Mouse (Mus musculus) monocyte, adult 5-6 weeks (primary cell): ENCODE measurements at regions not wholly inside any gene's neighbourhood (a gene's known extent, or its start where the extent isn't known, plus 50 kb on each side); places are given as distances from the start of the nearest gene placed in this dataset.
A peak's percentile ranks its signal among the peaks of the same experiment; 100 is the strongest.
"Not testable (repeated sequence)": the region's sequence is repeated elsewhere in the genome, so short reads cannot be mapped to it uniquely, and the experiment has no call there.

Experiments used
- ATAC-seq: fragments of 153-309, 156-312 bp; replicated peaks from 2 replicates; pipeline ENCODE4 v1.8.0; 2017; ENCODE audit warnings: mild to moderate bottlenecking; ENCODE audit not compliant: low TSS enrichment, insufficient number of reproducible peaks, severe bottlenecking, poor library complexity, low FRiP score

DNA sequence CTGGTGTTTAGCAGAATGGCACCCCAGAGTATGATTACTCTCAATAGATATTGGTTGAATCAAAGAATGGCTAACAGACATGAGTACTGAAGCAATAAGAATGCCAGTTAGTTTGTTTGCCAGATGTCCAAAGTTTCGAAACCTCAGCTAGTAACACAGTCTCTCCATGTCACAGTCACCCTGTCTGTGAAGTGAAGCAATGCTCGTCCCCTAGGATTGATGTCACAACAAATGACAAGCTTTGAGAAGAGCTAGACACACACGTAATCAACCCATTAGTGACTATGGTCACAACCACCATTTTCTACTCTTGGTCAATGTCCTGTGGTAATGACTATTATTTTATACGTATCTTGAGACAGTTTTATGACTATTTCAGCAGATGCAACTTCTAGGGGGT lies 69.3 kb upstream of the Tgm3 start:
- ATAC-seq: no peak

DNA sequence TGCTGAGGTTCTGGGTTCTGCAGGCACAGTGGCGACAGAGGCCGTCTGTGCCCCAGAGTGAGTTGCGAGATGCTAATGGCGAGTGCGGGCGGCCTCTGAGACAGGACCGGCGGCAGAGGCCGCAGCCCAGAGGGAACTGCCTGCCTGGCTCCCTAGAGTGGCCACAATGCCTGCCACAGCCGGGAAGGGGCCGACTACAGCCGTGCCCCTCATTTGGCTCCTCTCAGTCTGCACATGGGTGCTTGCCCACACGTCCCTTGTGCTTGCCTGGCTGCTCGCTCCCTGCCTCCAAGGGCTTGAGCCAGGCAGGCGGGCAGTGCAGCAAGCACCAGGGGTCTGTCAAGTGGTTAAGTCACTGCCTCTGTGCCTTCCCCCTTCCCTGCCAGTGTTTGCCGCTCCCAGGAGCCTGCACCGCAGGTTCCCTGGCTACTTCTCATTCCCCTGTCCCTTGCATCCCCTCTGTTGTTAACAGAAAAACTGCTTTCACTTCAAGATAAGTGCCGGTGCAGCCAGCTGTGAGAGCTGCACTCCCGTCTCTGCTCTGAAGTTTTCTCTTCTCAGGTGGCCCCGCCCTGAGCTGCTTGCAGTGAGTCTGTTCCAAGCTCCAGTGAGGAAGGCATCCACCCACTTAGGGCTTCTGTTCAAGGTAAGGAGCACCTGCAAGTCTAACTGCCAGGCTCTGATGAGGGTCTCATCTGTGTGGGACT lies 64.1 kb upstream of the Tgm3 start:
- ATAC-seq: no peak

DNA sequence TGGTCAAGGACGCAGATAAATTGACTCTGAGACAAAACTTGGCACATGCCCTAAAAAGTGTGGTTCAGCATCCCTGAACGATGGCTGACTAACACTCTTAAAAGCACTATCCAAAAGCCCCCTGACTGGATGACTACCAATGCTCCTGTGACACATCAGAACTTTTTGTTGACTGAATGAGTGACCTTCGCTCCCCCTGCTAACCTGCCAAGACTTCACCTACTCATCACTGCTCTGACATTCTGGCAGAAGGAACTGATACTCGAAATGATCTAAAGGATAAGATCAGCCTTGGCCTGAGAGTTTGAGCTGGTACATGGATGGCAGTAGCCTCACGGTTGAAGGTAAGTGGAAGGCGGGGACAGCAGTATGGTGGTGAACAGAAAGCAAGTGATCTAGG lies 62.4 kb upstream of the Tgm3 start:
- ATAC-seq: not testable (repeated sequence)

DNA sequence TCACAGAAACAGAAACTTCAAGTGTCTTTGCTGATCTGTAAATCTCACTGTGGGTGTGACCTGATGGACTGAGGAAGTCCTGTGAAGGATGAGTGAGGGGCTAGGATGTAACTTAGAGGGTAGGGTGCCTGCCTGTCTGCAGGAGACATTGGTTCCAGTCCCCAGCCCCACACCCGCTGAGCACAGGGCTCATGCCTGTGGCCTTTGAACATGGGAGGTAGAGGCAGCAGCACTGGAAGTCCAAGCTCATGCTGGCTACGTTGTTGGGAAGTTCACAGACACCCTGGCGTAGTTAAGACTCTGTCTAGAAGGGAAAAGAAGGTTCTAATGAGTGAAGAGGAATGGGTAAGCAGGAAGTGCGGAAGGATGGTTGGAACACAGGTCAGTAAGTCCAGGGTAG lies 59.7 kb upstream of the Tgm3 start:
- ATAC-seq: no peak

DNA sequence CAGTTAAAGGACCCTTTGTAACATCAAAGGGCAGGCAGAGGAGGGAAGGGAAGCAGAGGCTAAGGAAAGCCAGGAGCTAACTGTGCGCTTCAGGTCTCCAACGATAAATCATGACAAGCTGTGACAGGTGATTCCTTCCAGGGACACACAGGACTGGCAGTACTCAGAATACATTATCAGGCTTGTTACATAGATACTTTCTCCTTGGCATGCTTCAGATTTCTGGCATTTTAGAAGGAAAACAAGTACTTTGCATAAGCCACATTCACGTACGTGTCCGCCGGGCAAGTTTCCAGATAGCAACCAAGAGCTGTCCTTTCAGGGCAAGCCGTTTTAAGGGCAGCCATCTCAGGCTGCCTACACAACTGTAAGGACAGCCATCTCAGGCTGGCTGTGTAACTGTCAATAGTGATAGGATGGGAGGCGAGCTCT lies 56.9 kb upstream of the Tgm3 start:
- no peak for ATAC-seq

DNA sequence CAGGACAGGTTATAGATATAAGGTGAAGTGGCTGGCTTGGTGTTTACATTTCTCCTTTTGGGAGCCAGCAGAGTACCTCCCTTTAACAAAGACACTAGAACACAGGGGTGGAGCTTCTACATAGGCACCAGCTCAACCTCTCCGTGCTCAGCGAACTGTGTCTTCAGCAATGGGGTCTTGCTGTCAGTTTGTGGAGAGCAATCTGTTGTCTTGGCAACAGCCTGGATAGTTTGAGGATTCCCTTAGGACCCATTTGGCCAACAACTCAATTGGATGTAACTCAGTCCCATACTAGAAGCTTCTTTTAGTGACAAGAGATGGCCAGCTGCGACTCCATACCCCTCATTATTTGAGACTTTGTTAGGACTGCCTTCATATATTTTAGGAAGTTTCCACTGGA lies 54.0 kb upstream of the Tgm3 start:
- ATAC-seq: no peak

DNA sequence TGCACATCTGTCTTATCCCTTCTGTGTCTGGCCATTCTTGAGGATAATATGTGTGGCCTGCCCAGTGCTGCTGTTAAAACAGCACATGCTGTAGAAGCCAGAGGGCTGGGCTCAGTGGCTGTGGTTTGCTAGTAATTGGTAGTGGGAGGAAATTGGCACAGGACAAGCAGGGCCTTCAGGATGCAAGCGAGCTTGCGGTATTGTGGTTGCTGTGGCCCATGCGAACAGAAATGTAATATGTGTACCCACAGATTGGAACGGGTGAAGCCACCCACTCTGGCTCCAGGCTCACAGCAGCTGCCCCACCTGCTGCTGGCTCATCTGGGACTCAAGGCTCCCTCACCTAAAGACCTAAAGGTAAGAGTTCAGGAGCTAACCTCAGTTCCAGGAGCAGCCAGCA lies 51.8 kb upstream of the Tgm3 start:
- ATAC-seq: 0 out of 2 replicates have a peak, but pooled peaks have one; percentile 27

DNA sequence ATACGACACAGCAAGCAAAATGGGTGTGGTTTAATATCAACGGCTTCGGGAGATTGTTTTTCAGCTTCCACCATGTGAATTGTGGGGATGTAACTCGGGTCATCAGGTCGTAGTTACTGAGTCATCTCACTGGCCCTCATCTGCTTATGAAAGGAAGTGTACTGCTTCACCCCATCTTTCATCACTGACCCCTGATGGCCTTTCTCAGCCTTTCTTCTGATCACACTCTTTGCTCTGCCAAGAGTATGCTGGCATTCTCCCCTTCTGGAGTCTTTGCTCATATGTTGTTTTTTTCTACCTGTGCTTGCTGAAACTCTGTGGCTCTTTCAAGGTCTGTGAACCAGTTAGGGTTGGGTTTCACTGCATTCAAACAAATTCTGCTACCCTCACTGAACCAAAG lies 50.6 kb upstream of the Tgm3 start:
- ATAC-seq: peak; percentile 50; the same call in 1 of the 2 replicates
